Mouse (Mus musculus): ENCODE data around the gene Mindy2. TPM values are rescaled to one million over a fixed set of nuclear protein-coding genes. Genes with fewer than 3 reads are reported as not detected.

Gene Mindy2
- polyA plus RNA-seq, 1 experiment from 2014 or later: 9.5 TPM

DNA sequence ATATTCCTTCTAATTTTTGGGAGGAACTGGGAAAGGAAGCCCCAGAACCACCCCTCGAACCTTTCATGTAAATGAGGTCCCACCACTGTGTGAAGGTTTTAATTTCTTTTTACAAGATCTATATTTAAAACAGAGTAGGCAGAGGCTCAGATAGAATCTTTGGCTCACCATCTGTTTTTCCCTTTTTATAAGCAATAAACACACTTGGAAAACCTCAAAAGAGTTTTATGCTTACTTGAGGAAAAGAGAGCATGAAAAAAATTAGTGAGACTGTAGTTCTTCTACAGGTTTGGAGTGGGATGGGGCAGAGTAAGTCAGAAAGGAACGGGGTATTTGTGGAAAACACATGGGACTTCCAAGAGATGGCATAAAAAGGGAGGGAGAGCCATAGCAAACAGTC is 4.8 kb downstream of the Mindy2 start:
- Histone ChIP-seq H3K9ac (ENCODE audit: low read depth, low read length) (no peak overlapping the region), H3K4me1 (replicated peaks; ENCODE audit: control insufficient read depth, insufficient read depth, low read length) (no peaks in the 10 kb centered on the region; the same call in 1 of the 2 replicates), H3K4me3 (ENCODE audit: low read depth, low read length) (no peak overlapping the region), H3K9me3 (ENCODE audit: control insufficient read depth) (no peaks in the 10 kb centered on the region), H3K27ac (ENCODE audit: low read depth, low read length) (no peak overlapping the region), H3K4me2 (replicated peaks; ENCODE audit: low read depth) (no peak overlapping the region), H3K27me3 (replicated peaks; ENCODE audit: control insufficient read depth, insufficient read depth, low read length) (no peaks in the 10 kb centered on the region), H3K36me3 (ENCODE audit: control insufficient read depth, insufficient read depth) (peaks cover 9% of the 10 kb centered on the region; the same call in 1 of the 2 replicates)
- no peak for TF ChIP-seq CTCF (IDR thresholded peaks at IDR 0.05; ENCODE audit: low read depth)
- 84% methylated on average over 2 of the region's 2 CpGs for WGBS
- no peak for ATAC-seq

DNA sequence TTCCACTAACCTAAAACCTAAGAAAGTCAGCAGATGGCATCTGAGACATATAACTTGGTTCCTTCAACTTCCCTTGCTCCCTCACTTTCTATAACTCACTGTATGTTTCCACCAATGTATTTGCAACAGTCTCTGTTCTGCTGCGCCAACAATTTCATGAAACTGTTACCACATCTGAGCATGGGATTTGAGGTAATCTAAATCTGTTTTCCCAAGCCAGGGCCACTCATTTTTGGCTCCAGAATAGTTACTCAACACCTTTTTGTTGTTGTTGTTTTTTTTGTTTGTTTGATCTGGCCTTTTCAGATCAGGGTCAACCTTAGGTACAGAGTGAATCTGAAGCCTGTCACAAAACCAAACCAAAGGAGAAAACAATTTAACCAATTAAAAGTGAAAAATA is 6.0 kb downstream of the Mindy2 start:
- WGBS: 94% methylated on average over 1 of the region's 1 CpGs

DNA sequence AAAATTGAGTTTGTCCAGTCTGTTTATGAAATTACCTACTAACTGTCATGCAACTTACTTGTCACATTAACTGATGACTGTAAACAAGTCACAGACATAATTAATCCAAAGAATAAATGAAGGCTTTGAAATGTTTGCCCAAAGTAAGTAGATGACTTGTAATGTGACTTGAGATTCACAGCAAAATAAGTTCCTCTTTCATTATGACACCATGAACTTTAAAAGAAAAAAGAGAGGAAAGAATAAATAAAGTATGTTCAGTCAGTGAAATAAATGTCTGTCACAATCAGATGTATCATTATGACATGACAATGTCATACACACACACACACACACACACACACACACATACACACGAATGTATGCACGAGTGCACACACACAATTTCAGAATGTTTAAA is 6.7 kb downstream of the Mindy2 start:
- Histone ChIP-seq H3K27me3 (replicated peaks; ENCODE audit: control insufficient read depth, insufficient read depth, low read length) (no peaks in the 10 kb centered on the region), H3K27ac (ENCODE audit: low read depth, low read length) (no peak overlapping the region), H3K9me3 (ENCODE audit: control insufficient read depth) (no peaks in the 10 kb centered on the region), H3K36me3 (ENCODE audit: control insufficient read depth, insufficient read depth) (peaks cover 9% of the 10 kb centered on the region; the same call in 1 of the 2 replicates), H3K4me2 (replicated peaks; ENCODE audit: low read depth) (no peak overlapping the region), H3K4me3 (ENCODE audit: low read depth, low read length) (no peak overlapping the region), H3K9ac (ENCODE audit: low read depth, low read length) (no peak overlapping the region), H3K4me1 (replicated peaks; ENCODE audit: control insufficient read depth, insufficient read depth, low read length) (no peaks in the 10 kb centered on the region; the same call in 1 of the 2 replicates)
- no peak for ATAC-seq
- WGBS: 90% methylated on average over 2 of the region's 2 CpGs
- TF ChIP-seq CTCF (IDR thresholded peaks at IDR 0.05; ENCODE audit: low read depth): no peak

More for the DNA sequence above, 6.0 kb downstream of the Mindy2 start:
- no peaks in the 10 kb centered on the region for H3K27me3 ChIP-seq (replicated peaks; ENCODE audit: control insufficient read depth, insufficient read depth, low read length)
- no peak for TF ChIP-seq CTCF (IDR thresholded peaks at IDR 0.05; ENCODE audit: low read depth)
- peaks cover 9% of the 10 kb centered on the region; the same call in 1 of the 2 replicates for H3K36me3 ChIP-seq (ENCODE audit: control insufficient read depth, insufficient read depth)
- no peak overlapping the region for H3K4me2 ChIP-seq (replicated peaks; ENCODE audit: low read depth)
- no peak overlapping the region for H3K27ac ChIP-seq (ENCODE audit: low read depth, low read length)
- no peak for ATAC-seq
- H3K4me3 ChIP-seq (ENCODE audit: low read depth, low read length): no peak overlapping the region
- no peaks in the 10 kb centered on the region; the same call in 1 of the 2 replicates for H3K4me1 ChIP-seq (replicated peaks; ENCODE audit: control insufficient read depth, insufficient read depth, low read length)
- H3K9me3 ChIP-seq (ENCODE audit: control insufficient read depth): no peaks in the 10 kb centered on the region
- H3K9ac ChIP-seq (ENCODE audit: low read depth, low read length): no peak overlapping the region

DNA sequence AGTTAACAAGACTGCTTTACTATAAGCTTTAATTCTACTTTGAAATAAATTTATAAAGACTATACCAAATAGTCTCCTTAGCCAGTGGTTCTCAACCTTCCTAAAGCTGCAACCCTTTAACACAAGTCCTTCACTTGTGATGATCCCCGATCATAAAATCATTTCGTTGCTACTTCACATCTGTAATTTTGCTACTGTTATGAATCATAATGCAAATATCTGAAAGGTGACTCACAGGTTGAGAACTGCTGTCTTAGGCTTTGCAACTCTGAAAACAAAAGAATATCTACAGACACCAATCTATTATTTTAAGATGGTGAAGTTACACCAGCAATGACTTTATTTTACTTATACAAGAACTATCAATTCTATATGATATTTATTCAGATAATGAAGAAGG is 20.2 kb downstream of the Mindy2 start:
- no peak overlapping the region for H3K4me2 ChIP-seq (replicated peaks; ENCODE audit: low read depth)
- H3K27me3 ChIP-seq (replicated peaks; ENCODE audit: control insufficient read depth, insufficient read depth, low read length): no peaks in the 10 kb centered on the region
- ATAC-seq: no peak
- no peaks in the 10 kb centered on the region for H3K4me1 ChIP-seq (replicated peaks; ENCODE audit: control insufficient read depth, insufficient read depth, low read length)
- H3K9ac ChIP-seq (ENCODE audit: low read depth, low read length): no peak overlapping the region
- H3K27ac ChIP-seq (ENCODE audit: low read depth, low read length): no peak overlapping the region
- 61% methylated on average over 2 of the region's 2 CpGs for WGBS
- H3K36me3 ChIP-seq (ENCODE audit: control insufficient read depth, insufficient read depth): no peaks in the 10 kb centered on the region
- no peak for TF ChIP-seq CTCF (IDR thresholded peaks at IDR 0.05; ENCODE audit: low read depth)
- H3K4me3 ChIP-seq (ENCODE audit: low read depth, low read length): no peak overlapping the region
- H3K9me3 ChIP-seq (ENCODE audit: control insufficient read depth): no peaks in the 10 kb centered on the region

DNA sequence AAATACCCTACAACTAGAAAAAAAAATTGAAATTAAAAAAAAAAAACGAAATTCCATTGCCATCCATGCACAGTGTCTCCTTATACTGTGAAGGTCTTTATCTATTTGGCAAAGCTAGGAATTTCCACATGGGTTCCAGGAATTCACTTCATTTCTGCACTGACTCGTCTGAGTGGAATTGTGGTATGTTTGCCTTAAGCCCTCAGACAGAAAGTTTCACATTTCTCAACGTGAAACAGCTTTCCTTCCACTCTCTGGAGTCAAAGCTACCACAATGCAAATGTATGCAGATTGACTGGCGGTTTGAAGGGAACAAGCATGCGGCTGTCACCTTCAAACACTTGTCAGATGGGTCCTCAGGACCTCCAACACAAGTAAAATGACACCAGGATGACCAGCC is 25.3 kb downstream of the Mindy2 start:
- no peak for TF ChIP-seq CTCF (IDR thresholded peaks at IDR 0.05; ENCODE audit: low read depth)
- Histone ChIP-seq H3K4me2 (replicated peaks; ENCODE audit: low read depth) (no peak overlapping the region), H3K4me3 (ENCODE audit: low read depth, low read length) (no peak overlapping the region), H3K27me3 (replicated peaks; ENCODE audit: control insufficient read depth, insufficient read depth, low read length) (no peaks in the 10 kb centered on the region), H3K9ac (ENCODE audit: low read depth, low read length) (no peak overlapping the region), H3K4me1 (replicated peaks; ENCODE audit: control insufficient read depth, insufficient read depth, low read length) (no peaks in the 10 kb centered on the region), H3K27ac (ENCODE audit: low read depth, low read length) (no peak overlapping the region), H3K36me3 (ENCODE audit: control insufficient read depth, insufficient read depth) (peaks cover 4% of the 10 kb centered on the region; the same call in 1 of the 2 replicates), H3K9me3 (ENCODE audit: control insufficient read depth) (no peaks in the 10 kb centered on the region)
- no peak for ATAC-seq
- WGBS: 34% methylated on average over 5 of the region's 5 CpGs

DNA sequence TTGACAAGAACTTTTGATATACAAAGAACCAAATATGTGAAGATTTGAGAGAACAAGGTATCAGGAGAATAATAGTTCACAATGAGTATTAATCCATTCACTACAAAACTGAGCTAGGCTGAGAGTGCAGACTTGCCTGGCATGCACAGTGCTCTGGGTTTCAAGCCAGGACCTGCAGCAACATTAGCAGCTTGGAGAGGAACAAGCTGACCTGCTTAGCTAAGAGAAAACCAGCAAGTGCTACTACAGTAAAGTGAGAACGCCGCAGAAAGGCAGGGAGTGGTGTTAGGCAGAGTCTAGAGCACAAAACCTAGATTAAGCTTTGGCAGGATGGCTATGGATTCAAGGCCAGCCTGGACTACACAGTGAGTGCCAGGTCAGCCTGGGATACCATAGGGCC is 27.3 kb downstream of the Mindy2 start:
- H3K4me2 ChIP-seq (replicated peaks; ENCODE audit: low read depth): no peak overlapping the region
- H3K9me3 ChIP-seq (ENCODE audit: control insufficient read depth): no peaks in the 10 kb centered on the region
- H3K36me3 ChIP-seq (ENCODE audit: control insufficient read depth, insufficient read depth): peaks cover 4% of the 10 kb centered on the region; the same call in 1 of the 2 replicates
- no peaks in the 10 kb centered on the region for H3K27me3 ChIP-seq (replicated peaks; ENCODE audit: control insufficient read depth, insufficient read depth, low read length)
- no peak for TF ChIP-seq CTCF (IDR thresholded peaks at IDR 0.05; ENCODE audit: low read depth)
- WGBS: 91% methylated on average over 2 of the region's 2 CpGs
- H3K4me3 ChIP-seq (ENCODE audit: low read depth, low read length): no peak overlapping the region
- no peak for ATAC-seq
- no peak overlapping the region for H3K9ac ChIP-seq (ENCODE audit: low read depth, low read length)
- no peak overlapping the region for H3K27ac ChIP-seq (ENCODE audit: low read depth, low read length)
- no peaks in the 10 kb centered on the region for H3K4me1 ChIP-seq (replicated peaks; ENCODE audit: control insufficient read depth, insufficient read depth, low read length)
